Mouse (Mus musculus): ENCODE measurements around the gene Mrvi1. TPM values are rescaled to one million over a fixed set of nuclear protein-coding genes. Genes with fewer than 3 reads are reported as not detected.

The Mrvi1 gene
- total RNA-seq, 2 experiments from 2014 or later = 0.21 to 0.41 TPM

- peak; percentile 85 for ATAC-seq (replicated peaks; ENCODE audit: poor library complexity, severe bottlenecking)
Observed at GRCm38 (mm10) chr7:110843916-110844874, 138.1 kb downstream of the Mrvi1 start, which contains the start of gene Rnf141. Rnf141 (minus strand) TSS chr7:110844457.

GRCm38 (mm10) chr7:110840332-110840731, 141.9 kb downstream of the Mrvi1 start:
- peak; percentile 86 for ATAC-seq (replicated peaks; ENCODE audit: poor library complexity, severe bottlenecking)

GRCm38 (mm10) chr7:110834522-110834921, 147.7 kb downstream of the Mrvi1 start:
- ATAC-seq (replicated peaks; ENCODE audit: poor library complexity, severe bottlenecking) = peak; percentile 60; the same call in 1 of the 2 replicates

GRCm38 (mm10) chr7:110834018-110834417, 148.2 kb downstream of the Mrvi1 start:
- no peak for ATAC-seq (replicated peaks; ENCODE audit: poor library complexity, severe bottlenecking)

- ATAC-seq (replicated peaks; ENCODE audit: poor library complexity, severe bottlenecking) = peak; percentile 93
Observed at GRCm38 (mm10) chr7:110833024-110833423, 149.2 kb downstream of the Mrvi1 start.

GRCm38 (mm10) chr7:110823995-110824953, 158.0 kb downstream of the Mrvi1 start:
- ATAC-seq (replicated peaks; ENCODE audit: poor library complexity, severe bottlenecking) = peak; percentile 86

GRCm38 (mm10) chr7:110823593-110823992, 158.7 kb downstream of the Mrvi1 start:
- ATAC-seq (replicated peaks; ENCODE audit: poor library complexity, severe bottlenecking) = peak; percentile 80

GRCm38 (mm10) chr7:110823076-110823475, 159.2 kb downstream of the Mrvi1 start:
- no peak for ATAC-seq (replicated peaks; ENCODE audit: poor library complexity, severe bottlenecking)

- ATAC-seq (replicated peaks; ENCODE audit: poor library complexity, severe bottlenecking) = no peak
Observed at GRCm38 (mm10) chr7:110822055-110822454, 160.2 kb downstream of the Mrvi1 start.

- ATAC-seq (replicated peaks; ENCODE audit: poor library complexity, severe bottlenecking) = no peak
Observed at GRCm38 (mm10) chr7:110821653-110822052, 160.6 kb downstream of the Mrvi1 start.

GRCm38 (mm10) chr7:110821068-110821467, 161.2 kb downstream of the Mrvi1 start:
- no peak for ATAC-seq (replicated peaks; ENCODE audit: poor library complexity, severe bottlenecking)

GRCm38 (mm10) chr7:110818787-110819350, 163.4 kb downstream of the Mrvi1 start:
- ATAC-seq (replicated peaks; ENCODE audit: poor library complexity, severe bottlenecking) = no peak

Other genes starting within 250 kb of the Mrvi1 start
- 3.5 and 6.2 TPM in 2 replicates for gene Ampd3, start 214.3 kb downstream of the Mrvi1 start, total RNA-seq (2014; fragmentation: Nextera tagmentation)
- 1.4 and 2.1 TPM in 2 replicates for gene Ampd3, start 214.3 kb downstream of the Mrvi1 start, total RNA-seq (2017)
- 19.0 and 33.8 TPM in 2 replicates for gene Rnf141, start 138.0 kb downstream of the Mrvi1 start, total RNA-seq (2014; fragmentation: Nextera tagmentation)
- gene Rnf141, start 138.0 kb downstream of the Mrvi1 start, total RNA-seq (2017) = 40.7 and 47.4 TPM in 2 replicates
- gene Lyve1, start 119.2 kb downstream of the Mrvi1 start, total RNA-seq (2014; fragmentation: Nextera tagmentation) = not detected in 2 replicates
- gene Lyve1, start 119.2 kb downstream of the Mrvi1 start, total RNA-seq (2017) = not detected in 2 replicates
- gene Ctr9, start 46.5 kb upstream of the Mrvi1 start, total RNA-seq (2014; fragmentation: Nextera tagmentation) = 56.3 and 61.6 TPM in 2 replicates
- 67.6 and 78.4 TPM in 2 replicates for gene Ctr9, start 46.5 kb upstream of the Mrvi1 start, total RNA-seq (2017)
- gene Eif4g2, start 100.6 kb upstream of the Mrvi1 start, total RNA-seq (2014; fragmentation: Nextera tagmentation) = 608 and 609 TPM in 2 replicates
- 735 and 956 TPM in 2 replicates for gene Eif4g2, start 100.6 kb upstream of the Mrvi1 start, total RNA-seq (2017)

Data from granulocyte monocyte progenitor cell, adult 5-6 weeks (primary cell).